Mouse (Mus musculus): ENCODE measurements around the gene Gm13040. TPM values are rescaled to one million over a fixed set of nuclear protein-coding genes. Genes with fewer than 3 reads are reported as not detected.
"Not testable (repeated sequence)": the region's sequence is repeated elsewhere in the genome, so short reads cannot be mapped to it uniquely, and the experiment has no call there.

Gm13040 gene
- polyA plus RNA-seq (2015; fragmentation: Nextera tagmentation; extraction: Ambion mirVana): not detected in 2 replicates

DNA sequence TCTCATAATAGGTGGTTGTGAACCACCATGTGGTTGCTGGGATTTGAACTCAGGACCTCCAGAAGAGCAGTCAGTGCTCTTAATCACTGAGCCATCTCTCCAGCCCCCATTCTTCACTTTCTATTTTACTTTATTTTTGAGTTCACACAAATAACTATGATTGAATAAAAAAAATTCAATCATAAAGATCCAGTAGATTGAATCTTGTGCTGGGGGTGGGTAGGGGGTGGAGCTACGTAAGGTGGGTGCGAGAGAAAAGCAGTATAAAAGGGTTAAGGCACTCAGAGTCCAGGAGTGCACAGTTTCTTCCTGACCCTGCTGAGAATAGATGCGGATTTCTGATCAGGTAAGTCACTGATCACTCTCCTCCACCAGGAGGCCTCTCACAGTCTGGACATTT lies at the start of gene Gm13040:
Gm13040 (plus strand) TSS at position 301 of the 400 bp plus-strand sequence.
- not testable (repeated sequence) for H3K27ac ChIP-seq (ENCODE audit: low read length); H3K9ac ChIP-seq (replicated peaks; ENCODE audit: low read depth); ATAC-seq; H3K4me3 ChIP-seq (ENCODE audit: low read depth, low read length); H3K36me3 ChIP-seq (ENCODE audit: insufficient read depth, low read length); H3K4me1 ChIP-seq (ENCODE audit: insufficient read depth, low read depth, low read length); H3K27me3 ChIP-seq (replicated peaks; ENCODE audit: insufficient read depth, low read length); H3K9me3 ChIP-seq (ENCODE audit: low read length); DNase-seq (ENCODE audit: low spot score); H3K4me2 ChIP-seq (replicated peaks; ENCODE audit: low read depth, low read length)
- WGBS: no CpG with 5 or more reads among the region's 3 CpGs

- Histone ChIP-seq H3K4me1 (ENCODE audit: insufficient read depth, low read depth, low read length) (no peaks in the 10 kb centered on the region), H3K4me2 (replicated peaks; ENCODE audit: low read depth, low read length) (no peak within 1 kb of the TSS), H3K9ac (replicated peaks; ENCODE audit: low read depth) (no peak within 1 kb of the TSS), H3K9me3 (ENCODE audit: low read length) (no peaks in the 10 kb centered on the region), H3K36me3 (ENCODE audit: insufficient read depth, low read length) (no peaks in the 10 kb centered on the region), H3K27ac (ENCODE audit: low read length) (no peak within 1 kb of the TSS), H3K27me3 (replicated peaks; ENCODE audit: insufficient read depth, low read length) (no peaks in the 10 kb centered on the region), H3K4me3 (ENCODE audit: low read depth, low read length) (no peak within 1 kb of the TSS)
- TF ChIP-seq CTCF (IDR thresholded peaks at IDR 0.05) (no peak), EP300 (IDR thresholded peaks at IDR 0.05) (no peak)
- 74% methylated on average over 3 of the region's 3 CpGs for WGBS
- ATAC-seq (no peak), DNase-seq (ENCODE audit: low spot score) (no peak)
These were observed 24.7 kb upstream of the Gm13040 start, which contains the start of gene Gm13043 for GRCm38 (mm10) chr4:143511043-143511442. TSS of gene Gm13043 (plus strand) at chr4:143511343.

DNA sequence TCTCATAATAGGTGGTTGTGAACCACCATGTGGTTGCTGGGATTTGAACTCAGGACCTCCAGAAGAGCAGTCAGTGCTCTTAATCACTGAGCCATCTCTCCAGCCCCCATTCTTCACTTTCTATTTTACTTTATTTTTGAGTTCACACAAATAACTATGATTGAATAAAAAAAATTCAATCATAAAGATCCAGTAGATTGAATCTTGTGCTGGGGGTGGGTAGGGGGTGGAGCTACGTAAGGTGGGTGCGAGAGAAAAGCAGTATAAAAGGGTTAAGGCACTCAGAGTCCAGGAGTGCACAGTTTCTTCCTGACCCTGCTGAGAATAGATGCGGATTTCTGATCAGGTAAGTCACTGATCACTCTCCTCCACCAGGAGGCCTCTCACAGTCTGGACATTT lies 15.6 kb downstream of the Gm13040 start, which contains the start of the genes BC080695 and Gm13057:
BC080695 (plus strand) TSS at position 301 of the 400 bp plus-strand sequence.
Gm13057 (plus strand) TSS at position 310 of the 400 bp plus-strand sequence.
- H3K27ac ChIP-seq (ENCODE audit: low read length): not testable (repeated sequence)

More for the DNA sequence above, 15.6 kb downstream of the Gm13040 start, which contains the start of the genes BC080695 and Gm13057:
- not testable (repeated sequence) for H3K36me3 ChIP-seq (ENCODE audit: insufficient read depth, low read length); H3K4me1 ChIP-seq (ENCODE audit: insufficient read depth, low read depth, low read length); H3K4me2 ChIP-seq (replicated peaks; ENCODE audit: low read depth, low read length); H3K27me3 ChIP-seq (replicated peaks; ENCODE audit: insufficient read depth, low read length); H3K9ac ChIP-seq (replicated peaks; ENCODE audit: low read depth); H3K4me3 ChIP-seq (ENCODE audit: low read depth, low read length); DNase-seq (ENCODE audit: low spot score); H3K9me3 ChIP-seq (ENCODE audit: low read length); ATAC-seq
- no CpG with 5 or more reads among the region's 3 CpGs for WGBS

Other genes with a start within 250 kb of the Gm13040 start
- gene Pdpn, start 236.4 kb upstream of the Gm13040 start, polyA plus RNA-seq (2015; fragmentation: Nextera tagmentation; extraction: Ambion mirVana): 118 and 142 TPM in 2 replicates
- gene Lrrc38, start 186.2 kb upstream of the Gm13040 start, polyA plus RNA-seq (2015; fragmentation: Nextera tagmentation; extraction: Ambion mirVana): not detected in 2 replicates
- gene Pramel1, start 141.5 kb upstream of the Gm13040 start, polyA plus RNA-seq (2015; fragmentation: Nextera tagmentation; extraction: Ambion mirVana): not detected in 2 replicates
- gene Pramef8, start 123.5 kb upstream of the Gm13040 start, polyA plus RNA-seq (2015; fragmentation: Nextera tagmentation; extraction: Ambion mirVana): 9.2 and 10.2 TPM in 2 replicates
- gene Oog4, start 85.6 kb upstream of the Gm13040 start, polyA plus RNA-seq (2015; fragmentation: Nextera tagmentation; extraction: Ambion mirVana): not detected in 2 replicates
- gene Gm13043, start 24.6 kb upstream of the Gm13040 start, polyA plus RNA-seq (2015; fragmentation: Nextera tagmentation; extraction: Ambion mirVana): not detected in 2 replicates
- not detected in 2 replicates for gene BC080695, start 15.7 kb downstream of the Gm13040 start, polyA plus RNA-seq (2015; fragmentation: Nextera tagmentation; extraction: Ambion mirVana)
- not detected in 2 replicates for gene Gm13057, start 15.8 kb downstream of the Gm13040 start, polyA plus RNA-seq (2015; fragmentation: Nextera tagmentation; extraction: Ambion mirVana)
- not detected in 2 replicates for gene Gm13083, start 79.0 kb downstream of the Gm13040 start, polyA plus RNA-seq (2015; fragmentation: Nextera tagmentation; extraction: Ambion mirVana)
- gene Gm13088, start 121.3 kb downstream of the Gm13040 start, polyA plus RNA-seq (2015; fragmentation: Nextera tagmentation; extraction: Ambion mirVana): not detected in 2 replicates
- not detected in 2 replicates for gene Gm13089, start 166.8 kb downstream of the Gm13040 start, polyA plus RNA-seq (2015; fragmentation: Nextera tagmentation; extraction: Ambion mirVana)
- gene Gm13078, start 183.5 kb downstream of the Gm13040 start, polyA plus RNA-seq (2015; fragmentation: Nextera tagmentation; extraction: Ambion mirVana): not detected in 2 replicates

Data from lung, postnatal 0 days (tissue).